Mouse (Mus musculus) T-helper 17 cell (primary cell): ENCODE results near the gene Rcsd1.

Source experiments
- in situ Hi-C, 2 experiments: fragments of 300-600 bp; cut with MboI, MseI; formaldehyde crosslinking; loops; 1 replicate in 1 of 2; 2 replicates in 1 of 2; pipeline ENCODE4 v1.15.1; 2025; ENCODE audit warnings: high pct_unique_total_duplicates in 2 of 2

Rcsd1 gene

DNA sequence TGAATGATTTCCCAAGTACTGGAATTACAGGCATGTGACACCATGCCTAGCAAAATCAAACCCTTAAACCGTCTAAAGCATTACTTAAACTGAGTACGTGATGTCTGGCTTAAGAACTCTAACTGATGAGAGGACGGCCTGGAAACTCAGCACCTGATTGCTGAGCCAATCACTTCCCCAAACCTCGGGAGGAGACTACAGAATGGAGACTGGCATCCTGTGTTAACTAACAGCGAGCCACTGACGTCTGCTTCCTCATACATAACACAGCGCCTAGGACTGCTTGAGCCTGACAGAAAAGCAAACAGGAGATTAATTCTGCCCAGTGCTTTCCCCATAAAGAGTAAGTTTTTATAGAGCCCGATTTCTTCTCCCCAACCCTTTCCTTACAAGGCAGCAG, 105.4 kb downstream of the Rcsd1 start:
- in situ Hi-C loops, result no loop called here

GRCm38 (mm10) chr1:165603218-165603617, 106.3 kb downstream of the Rcsd1 start:
- in situ Hi-C loops, result no loop called here

GRCm38 (mm10) chr1:165601775-165602280, 107.7 kb downstream of the Rcsd1 start:
- in situ Hi-C loops, result no loop called here
